Mouse (Mus musculus) embryo, embryonic 10 days (tissue): ENCODE data around the gene Nrros.

Experiments
- DNase-seq: peaks from one replicate; pipeline ENCODE4 v3.0.0-alpha.2; 2015; ENCODE audit warnings: low spot score

Nrros gene

GRCm38 (mm10) chr16:32165281-32165821 lies at the start of gene Nrros:
Gene Nrros, minus strand, starts transcription at chr16:32165594.
- peak; percentile 59 for DNase-seq

GRCm38 (mm10) chr16:32214804-32215576 lies 49.6 kb upstream of the Nrros start:
- no peak for DNase-seq

GRCm38 (mm10) chr16:32214156-32214555 lies 48.8 kb upstream of the Nrros start:
- DNase-seq: no peak

GRCm38 (mm10) chr16:32204902-32205301 lies 39.5 kb upstream of the Nrros start:
- DNase-seq: no peak

DNA sequence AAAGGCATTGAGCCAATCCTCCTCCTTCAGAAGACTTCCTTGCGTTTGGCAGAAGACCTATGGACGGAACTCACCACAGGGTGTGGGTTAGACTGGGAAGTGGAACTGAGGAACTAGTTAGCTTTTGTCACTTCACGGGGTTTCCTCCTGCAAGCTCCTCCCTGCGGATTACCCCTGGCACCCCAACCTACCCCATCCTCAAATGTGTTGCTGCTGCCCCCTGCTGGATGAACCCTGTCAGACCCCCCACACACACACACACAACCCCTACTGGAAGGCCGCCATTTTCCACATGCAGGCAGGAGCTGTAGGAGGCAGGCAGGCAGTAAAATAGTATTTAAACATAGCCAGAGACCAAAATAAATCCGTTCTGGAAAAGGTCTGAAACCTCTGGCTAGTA lies 37.3 kb upstream of the Nrros start:
- no peak for DNase-seq

DNA sequence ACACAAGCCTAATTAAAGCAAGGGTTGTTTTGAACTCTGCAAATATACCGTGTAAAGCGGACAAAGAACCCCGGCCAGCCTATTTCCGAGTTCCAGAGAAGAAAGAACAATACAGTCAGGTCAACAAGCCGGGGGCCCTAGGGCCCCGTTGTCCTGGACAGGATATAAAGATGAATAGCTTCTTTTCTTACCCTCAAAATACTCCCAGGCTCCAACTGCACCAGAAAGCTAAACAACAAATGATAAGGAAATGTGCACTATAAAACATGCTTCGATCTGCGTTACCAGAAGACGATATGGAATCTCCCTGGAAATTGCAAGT lies 35.6 kb upstream of the Nrros start:
- DNase-seq: no peak

DNA sequence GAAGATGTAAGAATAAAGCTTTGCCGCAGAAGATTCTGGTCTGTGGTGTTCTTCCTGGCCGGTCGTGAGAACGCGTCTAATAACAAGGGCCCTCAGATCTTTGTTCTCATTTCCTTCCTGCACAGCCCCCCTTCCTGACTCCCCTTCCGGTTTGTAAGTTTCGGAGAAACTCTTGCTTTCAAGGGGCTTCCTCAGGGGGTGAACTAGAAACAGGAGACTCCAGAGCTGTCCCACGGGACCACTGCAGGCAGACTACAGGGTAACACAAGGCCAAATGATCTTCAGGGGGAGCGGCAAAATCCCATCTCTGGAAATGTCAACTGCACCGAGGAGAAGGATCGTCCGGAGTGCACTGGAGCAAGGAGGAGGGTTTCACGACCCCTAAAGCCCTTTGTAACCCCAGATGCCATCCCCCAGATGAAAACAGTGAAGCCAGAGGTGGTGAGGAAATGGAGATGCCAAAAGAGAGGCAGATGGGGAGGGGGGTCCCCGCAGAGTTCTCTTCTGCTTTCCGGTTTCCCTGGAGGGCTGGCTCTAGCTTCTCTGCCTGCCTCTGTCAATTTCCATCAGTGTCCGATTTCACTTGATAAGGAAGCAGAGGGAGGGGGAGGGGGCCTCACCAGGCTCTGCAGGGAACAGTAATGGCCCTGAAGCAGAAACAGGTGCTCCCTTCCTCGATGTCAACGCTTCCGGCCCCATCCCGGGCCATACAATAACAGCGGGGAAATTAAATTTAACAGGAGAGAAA lies 35.0 kb upstream of the Nrros start:
- DNase-seq: peak; percentile 42

GRCm38 (mm10) chr16:32190011-32190441 lies 24.6 kb upstream of the Nrros start:
- no peak for DNase-seq

- DNase-seq: no peak
Measured at GRCm38 (mm10) chr16:32189109-32189508, 23.7 kb upstream of the Nrros start.

- no peak for DNase-seq
Measured at GRCm38 (mm10) chr16:32186056-32186455, 20.7 kb upstream of the Nrros start.

GRCm38 (mm10) chr16:32179333-32179901 lies 14.0 kb upstream of the Nrros start, which contains the start of gene Bex6:
Gene Bex6, plus strand, starts transcription at chr16:32179823.
- DNase-seq: no peak

GRCm38 (mm10) chr16:32176896-32177686 lies 11.7 kb upstream of the Nrros start:
- no peak for DNase-seq

- no peak for DNase-seq
Measured at GRCm38 (mm10) chr16:32175029-32175428, 9.6 kb upstream of the Nrros start.

- no peak for DNase-seq
Measured at GRCm38 (mm10) chr16:32174340-32175005, 9.1 kb upstream of the Nrros start.

DNA sequence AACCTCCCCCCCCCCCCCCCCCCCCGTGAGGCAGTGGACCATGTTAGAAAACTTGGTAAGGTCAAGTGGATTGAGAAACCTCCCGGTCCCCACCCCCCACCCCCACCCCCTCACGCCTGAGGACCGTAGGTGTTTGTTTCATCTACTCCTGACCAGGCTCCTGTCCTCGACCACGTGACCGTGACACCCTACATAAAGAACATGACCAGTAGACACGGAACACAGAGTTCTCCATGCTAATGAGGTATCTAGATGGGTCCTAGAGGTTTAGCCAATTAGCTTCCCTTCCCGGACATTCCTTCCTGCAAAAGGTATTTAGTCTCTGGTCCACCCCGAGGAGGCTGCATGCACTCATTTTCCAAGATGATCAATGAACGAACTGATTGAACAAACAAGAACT lies 8.0 kb upstream of the Nrros start:
- DNase-seq: no peak

DNA sequence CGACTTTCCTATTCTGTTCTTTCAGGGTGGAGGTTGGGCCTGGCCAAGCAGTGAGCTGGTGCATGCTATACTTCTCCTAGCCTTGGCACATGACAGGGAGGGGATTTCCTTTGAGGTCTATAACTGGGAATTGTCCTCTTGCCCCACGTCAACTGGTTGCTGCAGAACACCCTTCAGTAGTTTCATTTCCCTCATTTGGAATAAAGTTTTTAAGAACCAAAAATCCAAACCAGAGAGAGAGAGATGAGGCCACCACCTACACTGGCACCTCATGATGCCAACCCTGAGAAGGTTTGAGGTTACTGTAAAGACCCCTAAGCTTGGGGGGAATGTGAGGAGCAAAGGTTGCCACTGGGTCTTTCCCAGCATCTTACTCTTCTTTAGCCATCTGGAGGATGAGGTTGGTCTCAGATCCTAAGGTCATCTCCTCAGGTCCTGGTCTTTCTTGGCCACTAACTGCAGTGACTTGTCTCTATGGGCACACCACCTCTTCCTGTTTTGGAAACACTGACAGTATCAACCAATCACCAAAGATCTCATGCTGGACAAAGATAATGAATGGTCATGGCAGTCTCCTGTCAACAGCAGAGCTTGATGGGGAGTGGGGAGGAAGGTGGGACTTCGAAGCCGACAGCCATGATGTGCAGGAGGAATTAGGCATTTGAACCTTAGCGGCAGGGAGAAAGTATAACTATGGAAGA lies 5.8 kb upstream of the Nrros start:
- DNase-seq: no peak

DNA sequence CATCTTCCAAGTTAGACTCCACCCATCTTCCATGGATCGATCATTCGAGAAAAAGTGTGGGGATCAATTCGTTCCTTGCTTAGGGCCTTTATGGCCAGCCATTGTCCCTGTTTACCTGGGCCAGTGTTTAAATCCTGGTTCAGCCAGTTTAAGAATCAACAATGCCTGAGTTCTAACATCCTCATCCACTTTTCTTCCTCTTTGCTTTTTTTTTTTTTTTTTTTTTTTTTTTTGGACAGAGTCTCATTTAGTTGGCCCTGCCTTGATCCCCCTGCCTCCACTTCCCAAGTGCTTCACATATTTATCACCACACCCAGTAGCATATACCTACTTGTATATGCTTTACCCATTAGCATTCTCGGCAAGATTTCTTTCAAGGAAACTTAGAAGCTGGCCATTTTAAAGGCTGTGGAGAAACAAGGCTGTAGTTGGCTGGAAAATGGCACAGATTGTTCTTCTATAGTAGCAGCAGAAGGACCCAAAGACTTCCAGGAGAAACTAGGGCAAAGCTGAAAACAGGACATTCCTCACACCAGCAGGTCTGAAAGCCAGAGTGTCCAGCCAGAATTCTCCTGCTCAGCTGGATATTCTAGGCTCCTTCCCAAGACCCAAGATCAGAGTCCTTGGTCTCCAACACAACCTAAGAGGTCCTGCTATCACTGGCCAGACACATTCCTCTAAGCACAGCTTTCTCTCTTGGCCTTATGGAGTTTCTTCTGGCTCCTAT lies 2.6 kb upstream of the Nrros start:
- DNase-seq: no peak

- no peak for DNase-seq
Measured at GRCm38 (mm10) chr16:32164396-32165027, 882 bp downstream of the Nrros start.

GRCm38 (mm10) chr16:32163891-32164290 lies 1.5 kb downstream of the Nrros start:
- DNase-seq: no peak

GRCm38 (mm10) chr16:32163392-32163791 lies 2.0 kb downstream of the Nrros start:
- no peak for DNase-seq
